Mouse (Mus musculus) activated CD4-positive, CD25-positive, alpha-beta regulatory T cell, adult 4 months (primary cell): ENCODE results near the gene Ssh1. TPM values are rescaled to one million over a fixed set of nuclear protein-coding genes. Genes with fewer than 3 reads are reported as not detected.

ENCODE experiments used
- ATAC-seq: one replicate; pipeline ENCODE4 v1.8.0; 2017
- polyA plus RNA-seq, 2 experiments: library from polyadenylated mRNA; unstranded; fragments of 100-300 nt; shearing (Covaris generic); gene quantifications; one replicate each; pipeline ENCODE4 v1.2.1; 2017

The Ssh1 gene
- polyA plus RNA-seq, 2 experiments from 2014 or later = 15.8 to 17.9 TPM

DNA sequence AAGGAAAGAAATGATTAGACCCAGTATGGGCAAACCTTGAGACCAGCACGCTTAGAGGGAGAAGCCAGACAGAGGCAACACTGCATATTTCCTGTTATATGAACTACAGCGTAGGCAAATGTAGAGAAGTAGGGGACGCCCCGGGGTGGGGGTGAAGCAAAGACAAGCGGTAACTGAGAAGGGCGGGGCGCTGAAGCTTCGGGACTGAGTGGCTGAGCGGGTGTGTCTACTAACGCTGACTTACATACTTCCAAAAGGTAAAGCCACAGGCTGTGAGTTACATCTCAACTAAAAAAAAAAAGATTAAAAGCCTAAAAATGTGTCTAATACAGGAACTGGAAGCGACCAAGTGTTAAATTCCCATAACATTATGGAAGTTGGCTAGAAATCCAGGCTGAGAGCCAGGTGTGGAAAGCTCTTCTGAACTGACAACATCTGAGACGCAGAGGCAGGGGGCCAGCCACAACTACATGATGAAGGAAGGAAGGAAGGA lies 1.3 kb downstream of the Ssh1 start:
- ATAC-seq = peak; percentile 96

DNA sequence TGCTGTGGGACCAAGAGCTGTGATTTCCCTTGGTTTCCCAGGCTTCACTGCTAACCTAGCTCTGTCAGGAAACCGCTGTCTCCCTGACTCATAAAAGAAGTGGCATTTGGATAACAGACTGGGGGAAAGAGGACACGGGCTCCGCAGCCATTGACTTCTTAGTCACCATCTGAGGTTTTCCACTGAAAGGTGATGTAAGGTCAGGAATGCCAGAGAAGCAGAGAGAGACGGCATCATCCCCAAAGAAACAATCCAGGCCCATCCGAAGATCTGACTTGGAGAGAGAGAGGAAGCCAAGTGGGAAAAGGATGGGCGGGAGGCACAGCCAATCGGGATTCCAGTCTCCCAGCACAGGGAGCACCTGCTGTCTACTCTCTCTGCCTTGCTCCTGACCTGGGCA lies 2.6 kb downstream of the Ssh1 start:
- ATAC-seq = no peak

DNA sequence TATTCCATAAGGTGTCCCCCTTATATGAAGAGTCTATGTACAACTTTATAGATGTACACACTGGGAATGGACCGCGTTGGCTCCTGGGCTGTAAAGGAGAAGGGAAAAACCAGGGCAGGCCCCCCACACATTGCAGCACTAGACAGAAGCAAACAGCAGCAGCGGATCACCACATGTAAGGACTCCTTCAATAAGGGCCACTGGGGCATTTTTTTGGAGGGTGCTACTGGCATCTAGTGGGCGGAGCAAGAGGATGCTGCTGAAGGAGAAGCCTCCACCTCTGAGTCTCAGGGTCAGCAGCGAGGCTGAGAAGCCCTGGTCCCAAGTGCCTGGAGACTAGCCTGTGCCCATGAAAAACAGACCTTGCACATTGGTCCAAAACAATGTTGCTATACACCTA lies 3.1 kb downstream of the Ssh1 start:
- no peak for ATAC-seq

DNA sequence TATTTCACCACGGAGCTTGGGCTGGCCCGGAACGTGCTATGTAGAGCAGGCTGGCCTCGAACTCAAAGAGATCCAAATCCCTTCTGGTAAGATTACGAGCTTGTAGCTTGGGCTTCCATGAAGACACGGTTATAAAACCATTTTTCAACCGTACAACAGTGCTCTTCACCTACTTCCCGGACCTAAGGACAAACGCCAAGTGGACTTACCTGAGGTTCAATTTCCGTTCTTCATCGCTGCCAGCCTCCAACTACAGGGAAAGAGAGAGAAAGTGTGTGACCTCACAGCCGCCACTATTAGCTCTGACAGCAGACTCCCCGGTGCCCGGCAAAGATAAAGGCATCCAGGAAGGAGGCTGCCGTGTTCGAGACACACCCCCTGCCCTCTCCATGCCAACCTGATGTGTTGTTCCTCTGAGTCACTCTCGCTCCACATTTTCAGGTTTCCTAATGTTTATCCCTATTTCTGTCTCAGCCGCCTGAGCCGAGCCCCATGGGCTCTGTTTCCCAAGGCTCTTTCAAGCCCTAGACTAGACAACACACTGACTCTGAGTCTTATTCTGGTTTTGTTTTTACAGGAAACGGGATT lies 4.2 kb downstream of the Ssh1 start:
- no peak for ATAC-seq

DNA sequence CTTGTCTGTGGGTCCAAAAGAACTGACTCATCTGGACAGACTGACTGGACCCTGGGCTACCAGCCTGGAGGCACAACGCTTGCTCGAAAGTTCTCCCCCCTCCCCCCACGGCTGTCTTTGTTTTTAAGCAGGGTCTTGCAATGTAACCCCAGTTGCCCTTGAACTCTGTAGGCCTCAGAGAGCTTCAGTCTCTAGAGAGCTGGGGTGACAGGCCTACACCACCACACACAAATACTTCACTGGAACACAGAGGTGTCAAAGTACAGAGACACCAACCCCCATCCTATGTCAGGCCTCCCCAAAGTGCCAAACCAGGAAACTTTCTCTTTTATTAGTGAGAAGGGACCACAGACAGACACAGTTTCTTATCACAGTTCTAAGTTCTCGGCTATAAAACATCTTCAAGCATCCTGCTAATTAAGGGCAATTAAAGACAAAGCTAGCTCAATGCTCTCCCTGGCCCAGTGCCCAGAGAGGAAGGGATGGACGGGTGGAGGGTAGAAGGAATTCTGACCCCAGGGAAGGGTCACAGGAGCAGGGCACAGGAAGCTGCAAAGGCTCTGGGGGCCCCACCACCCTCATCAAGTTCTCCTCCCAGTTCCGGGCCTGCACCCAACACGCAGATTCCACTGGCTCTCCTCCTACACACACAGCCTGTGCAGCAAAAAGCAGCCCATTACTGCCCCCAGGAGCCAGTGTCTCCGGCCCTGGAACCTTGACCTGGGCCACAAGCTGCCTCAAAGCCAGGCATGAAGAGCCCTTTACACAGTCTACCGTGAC lies 7.3 kb downstream of the Ssh1 start:
- ATAC-seq = peak; percentile 49

DNA sequence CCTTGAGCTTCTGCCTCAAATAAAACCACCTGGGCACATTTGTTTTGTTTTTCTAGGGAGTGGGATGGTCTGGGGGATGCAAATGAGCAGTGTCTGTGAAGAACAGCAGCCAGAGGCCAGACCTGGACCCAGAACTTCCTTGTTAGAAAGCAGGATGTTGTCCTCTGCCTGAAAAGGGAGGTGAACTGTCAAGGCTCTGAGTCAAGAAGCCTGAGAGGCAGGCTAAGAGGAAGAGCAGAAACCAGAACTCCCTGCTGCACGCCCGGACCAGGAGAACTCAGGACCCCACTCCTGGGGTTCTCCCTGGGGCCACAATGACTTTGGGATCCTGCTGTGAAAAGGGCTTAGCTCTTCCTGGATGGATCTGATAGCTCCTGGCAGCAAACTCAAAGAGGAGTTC lies 8.0 kb downstream of the Ssh1 start:
- peak; percentile 46 for ATAC-seq

DNA sequence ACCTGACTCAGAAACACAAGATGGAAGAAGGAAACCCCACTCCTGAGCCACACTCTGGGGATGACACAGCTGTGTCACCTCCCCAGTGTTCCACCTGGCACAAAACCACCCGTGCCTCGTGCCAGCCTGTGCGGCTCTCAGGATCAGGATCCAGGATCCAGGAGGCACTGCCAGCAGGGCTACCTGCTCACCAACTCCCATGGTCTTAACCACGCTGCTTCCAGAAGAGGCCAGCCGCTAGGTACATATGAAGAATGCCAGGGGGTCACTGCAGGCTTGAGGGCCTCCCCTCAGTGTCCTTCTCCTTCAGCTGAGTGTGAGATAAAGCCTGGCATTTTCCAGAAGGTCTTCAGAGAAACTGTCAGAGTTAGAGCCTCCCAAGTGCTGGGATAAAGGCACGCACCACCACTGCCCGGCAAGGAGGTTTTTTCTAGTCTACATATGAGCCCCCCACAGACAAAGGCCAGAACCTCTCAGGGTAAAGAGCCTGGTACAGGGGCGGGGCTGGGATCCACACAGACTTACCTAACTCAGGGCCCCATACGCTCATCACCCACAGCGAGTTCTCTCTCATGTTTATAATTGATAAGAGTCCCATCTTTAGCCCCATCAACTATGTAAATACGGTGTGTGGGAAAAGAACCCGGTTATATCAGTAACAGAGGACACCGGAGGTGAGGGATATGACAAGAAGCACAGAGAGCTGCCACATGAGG lies 9.5 kb downstream of the Ssh1 start:
- ATAC-seq = no peak

DNA sequence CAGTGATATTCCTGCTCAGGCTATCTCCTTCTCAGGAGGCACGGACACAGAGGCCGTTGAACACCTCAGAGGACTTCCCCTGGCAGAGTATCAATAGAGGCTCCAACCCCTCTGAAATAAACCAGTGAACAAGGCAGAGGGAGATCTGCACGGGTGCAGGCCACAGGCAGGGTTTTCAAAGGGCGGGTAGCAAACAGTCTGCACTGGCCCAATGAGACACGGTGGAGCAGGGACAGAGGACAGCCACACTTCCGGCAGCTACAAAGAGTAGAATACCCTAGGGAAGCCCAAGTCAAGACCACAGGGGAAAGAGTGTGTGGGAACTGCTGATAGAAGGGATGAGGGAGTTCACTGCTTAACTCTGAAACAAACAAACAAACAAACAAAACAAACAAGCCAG lies 10.2 kb downstream of the Ssh1 start:
- ATAC-seq = no peak

DNA sequence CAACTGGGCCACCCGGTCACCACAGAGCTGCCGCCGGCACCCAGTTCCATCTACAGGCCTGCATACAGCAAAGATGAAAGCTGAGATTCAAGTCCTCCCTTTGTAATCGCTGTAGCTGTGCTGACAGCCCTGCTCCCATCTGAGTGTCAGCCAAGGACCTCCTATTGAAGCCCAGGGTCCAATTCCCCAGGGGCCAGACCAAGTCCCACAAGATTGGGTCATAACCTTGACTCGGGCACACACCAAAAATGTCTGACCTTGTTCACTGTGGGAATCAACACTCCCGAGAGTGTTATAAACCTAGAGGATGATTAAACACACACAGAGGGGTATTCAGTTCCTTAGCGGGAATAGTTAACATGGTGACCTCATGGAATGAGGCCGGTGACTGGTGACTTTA lies 11.9 kb downstream of the Ssh1 start:
- ATAC-seq = no peak

DNA sequence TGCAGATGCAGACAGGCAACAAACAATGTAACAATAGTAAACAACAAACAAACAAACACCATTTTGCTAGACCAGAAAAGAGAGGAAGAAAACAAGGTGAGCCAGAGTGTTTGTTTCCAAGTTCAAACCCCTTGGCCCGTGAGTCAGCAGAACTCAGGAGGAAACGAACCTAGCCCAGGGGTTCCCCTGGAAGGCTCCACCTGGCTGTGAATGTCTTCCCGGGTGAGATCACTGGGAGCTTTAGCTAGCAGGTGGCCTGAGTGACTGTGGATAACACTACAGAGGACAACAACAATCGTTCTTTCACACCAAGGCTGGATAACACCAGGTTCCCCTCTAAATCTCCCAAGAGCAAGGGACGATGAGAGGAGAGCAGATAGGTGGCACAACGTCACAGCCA lies 12.5 kb downstream of the Ssh1 start:
- ATAC-seq = no peak

DNA sequence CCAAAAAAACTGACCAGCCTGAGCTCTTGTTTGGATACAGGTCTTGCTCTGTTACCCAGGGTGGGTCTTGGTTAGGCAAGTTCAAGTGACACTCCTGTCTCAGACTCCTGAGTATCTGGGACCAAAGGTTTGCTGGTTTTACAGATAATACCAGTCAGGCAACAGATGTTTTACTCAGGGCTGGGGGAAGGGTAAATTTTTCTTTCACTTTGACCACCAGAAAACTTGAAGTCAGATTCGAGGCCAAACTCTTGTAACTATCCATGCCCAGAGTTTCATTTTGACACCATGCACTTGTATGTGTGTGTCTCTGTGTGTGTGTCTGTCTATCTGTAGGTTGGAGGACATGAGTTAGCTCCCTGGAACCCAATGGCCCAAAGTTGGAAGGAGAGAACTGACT lies 13.2 kb downstream of the Ssh1 start:
- ATAC-seq = no peak

DNA sequence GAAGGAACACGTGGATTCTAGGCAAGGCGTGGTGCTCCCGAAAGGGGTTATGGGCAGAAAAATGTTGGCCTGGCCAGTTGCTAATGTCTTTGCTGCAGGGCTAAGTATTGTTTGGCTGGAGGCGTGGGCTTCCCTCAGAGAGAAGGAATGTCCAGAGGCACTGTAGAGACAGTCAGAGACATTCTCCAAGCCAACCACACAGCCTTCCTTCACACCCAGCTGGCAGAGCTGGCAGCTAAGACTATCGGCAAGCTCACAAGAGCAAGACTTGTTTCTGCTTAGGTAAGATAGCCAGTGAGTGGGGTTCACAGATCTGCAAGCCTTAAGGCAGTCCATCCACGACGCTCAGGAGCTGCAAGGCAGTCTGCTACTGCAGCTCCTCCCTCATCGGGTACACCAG lies 16.4 kb downstream of the Ssh1 start:
- ATAC-seq = no peak

DNA sequence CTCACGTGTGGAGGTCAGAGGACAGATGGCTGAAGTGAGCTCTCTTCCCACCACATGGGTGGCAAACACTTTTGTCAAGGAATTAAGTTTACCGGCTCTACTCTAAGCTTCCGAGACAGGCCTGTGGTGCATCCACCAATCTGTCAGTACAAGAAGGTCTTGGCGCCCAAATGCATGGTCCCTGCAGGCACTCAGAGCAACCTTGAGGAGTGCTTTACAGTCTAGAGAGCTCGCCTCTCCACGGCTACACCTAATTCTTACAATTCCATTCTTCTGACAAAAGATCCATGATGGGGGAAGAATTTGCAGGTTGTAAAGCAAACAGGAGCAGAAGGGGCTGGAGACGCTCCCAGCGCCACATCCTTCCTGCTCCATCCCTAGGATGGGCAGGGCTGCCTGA lies 17.1 kb downstream of the Ssh1 start:
- no peak for ATAC-seq

DNA sequence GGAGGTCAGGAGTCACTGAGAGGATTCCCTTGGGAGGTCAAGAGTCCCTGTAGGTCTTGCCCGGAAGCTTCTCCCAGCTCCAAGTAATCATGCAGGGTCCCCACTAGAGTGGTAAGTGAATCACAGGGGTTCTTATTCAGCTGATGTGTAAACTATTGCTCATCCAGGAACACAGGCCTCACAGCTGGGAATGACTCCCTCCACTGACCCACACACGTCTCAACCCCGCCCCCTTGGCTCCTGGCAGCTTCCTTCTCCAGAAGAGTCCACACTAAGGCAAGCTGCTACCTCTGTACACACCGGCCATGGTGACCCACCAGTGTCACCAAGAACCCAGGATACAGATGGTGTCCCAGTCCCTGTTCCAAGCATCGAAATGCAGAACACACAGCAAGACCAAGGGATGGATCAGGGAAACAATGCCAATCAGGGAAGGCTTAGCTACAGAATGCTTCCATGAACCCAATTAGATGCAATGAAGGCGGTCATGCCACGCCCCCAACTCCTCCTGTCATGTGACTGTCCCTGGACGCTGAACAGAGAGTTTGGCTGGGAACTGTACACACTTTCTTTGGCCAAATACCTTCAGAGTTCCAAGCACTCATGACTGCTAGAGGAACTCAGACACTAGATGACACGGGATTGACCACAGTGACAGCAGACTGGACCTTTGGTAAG lies 18.0 kb downstream of the Ssh1 start:
- no peak for ATAC-seq

DNA sequence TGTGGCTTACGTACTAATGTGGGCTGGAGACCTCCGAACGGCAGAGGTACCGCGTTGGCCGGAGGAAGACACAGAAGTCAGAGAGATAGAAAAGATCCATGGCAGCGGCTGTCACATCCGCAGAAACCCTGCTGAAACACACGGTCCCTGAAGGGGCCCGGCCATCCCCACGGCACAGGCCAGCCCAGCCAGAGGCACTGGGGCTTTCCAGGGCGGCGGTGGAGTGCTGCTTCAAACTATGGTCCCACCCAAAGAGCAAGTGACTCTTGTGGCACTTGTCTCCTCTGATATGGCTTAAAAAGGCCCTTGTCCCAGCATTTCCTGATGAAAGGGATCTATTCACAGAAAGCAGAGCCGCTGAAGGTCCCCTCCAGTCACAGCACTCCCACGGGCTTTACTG lies 19.1 kb downstream of the Ssh1 start:
- no peak for ATAC-seq

DNA sequence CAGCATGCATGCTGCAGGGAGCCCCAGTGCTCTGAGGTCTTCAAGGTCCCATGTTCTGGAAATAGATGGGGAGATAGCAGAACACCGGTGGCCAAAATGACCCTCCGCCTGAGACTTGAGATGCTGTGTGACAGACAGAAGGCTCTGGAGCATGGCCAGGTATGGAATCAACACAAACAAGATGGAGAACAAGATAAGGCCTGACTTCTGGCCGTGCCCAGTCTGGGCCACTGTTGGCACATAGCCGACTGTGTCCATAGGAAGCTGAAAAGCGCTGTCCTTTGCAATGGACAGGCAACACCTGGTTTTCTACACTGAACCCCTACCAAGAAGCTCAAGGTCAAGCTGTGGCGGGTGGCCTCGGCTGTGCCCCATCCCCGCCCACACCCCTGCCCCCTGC lies 19.9 kb downstream of the Ssh1 start:
- ATAC-seq = no peak

DNA sequence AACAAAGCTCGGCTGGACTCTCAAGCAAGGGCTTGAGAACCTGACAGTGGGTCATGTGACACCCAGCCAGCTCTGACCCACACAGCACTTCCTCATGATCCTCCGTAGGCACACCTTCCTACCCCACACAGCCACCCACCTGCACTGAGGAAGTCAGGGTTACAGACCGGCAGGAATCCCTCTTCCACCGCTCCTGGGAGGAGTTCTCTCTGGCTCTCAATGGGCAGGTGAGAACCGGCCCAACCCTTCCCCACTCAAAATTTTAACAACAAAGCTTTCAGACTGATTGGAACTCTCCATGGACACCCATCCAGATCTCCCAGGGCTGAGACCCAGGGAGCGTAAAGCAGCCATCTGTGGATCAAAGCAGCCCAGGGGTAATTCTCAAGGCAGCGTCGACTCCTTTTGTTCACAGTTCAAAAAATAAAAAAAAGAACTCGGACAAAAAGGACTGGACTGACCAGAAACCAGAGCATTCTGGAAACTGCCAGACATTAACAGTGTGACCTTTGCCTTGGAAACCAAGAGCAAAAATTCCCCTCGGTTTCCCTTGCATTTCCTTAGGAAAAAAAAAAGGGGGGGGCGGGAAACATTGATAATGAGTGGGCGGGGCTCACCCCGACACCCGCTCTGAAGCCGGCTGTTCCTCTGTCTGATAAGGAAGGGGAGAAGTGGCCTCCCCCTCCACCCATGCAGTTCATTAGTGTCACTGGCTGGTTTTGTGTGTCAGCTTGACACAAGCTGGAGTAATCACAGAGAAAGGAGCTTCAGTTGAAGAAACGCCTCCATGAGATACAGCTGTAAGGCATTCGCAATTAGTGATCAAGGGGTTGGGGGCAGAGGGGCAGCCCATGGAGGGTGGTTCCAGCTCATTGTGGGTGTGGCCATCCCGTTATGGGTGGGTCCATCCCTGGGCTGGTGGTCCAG lies 20.8 kb downstream of the Ssh1 start:
- ATAC-seq = no peak

DNA sequence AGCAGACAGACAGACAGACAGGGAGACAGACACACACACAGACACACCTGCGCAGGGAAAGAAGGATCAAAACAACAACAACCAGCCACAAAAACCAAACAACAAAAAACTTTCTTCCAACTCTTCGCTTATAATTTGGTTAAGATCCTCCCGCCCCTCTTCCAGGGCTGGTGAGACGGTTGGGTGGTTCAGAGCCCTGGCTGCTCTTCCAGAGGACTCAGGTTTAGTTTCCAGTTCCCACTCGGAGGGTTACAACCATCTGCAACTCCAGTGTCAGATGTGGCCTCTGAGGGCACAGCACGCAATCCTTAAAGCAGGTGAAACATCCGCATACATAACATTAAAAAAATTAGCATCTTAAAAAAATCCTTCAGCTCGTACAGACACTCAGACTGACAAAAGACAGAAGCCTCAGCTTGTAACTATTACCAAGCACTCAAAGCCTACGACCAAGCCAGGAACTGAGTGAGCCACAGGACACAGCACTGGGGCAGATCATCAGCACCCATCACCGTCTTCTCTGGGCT lies 22.2 kb downstream of the Ssh1 start:
- ATAC-seq = no peak

DNA sequence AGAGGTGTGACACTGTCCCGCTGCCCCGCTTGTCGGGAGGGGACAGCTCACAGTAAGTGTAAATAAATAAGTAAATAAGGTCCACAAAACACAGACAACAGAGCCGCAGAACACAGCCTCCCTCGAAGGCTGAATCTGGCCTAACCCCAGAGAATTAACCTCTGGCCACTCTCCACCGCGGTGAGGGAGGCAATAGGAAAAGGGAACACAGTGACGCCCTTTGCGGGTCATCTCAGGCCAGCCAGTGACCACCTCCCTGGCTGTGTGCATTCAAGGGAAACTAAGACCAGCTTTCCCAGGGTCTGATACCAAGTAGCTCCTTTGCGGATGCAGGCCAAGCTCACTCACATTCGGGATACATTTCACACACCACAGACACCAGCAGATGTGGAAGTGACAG lies 25.3 kb downstream of the Ssh1 start:
- no peak for ATAC-seq

DNA sequence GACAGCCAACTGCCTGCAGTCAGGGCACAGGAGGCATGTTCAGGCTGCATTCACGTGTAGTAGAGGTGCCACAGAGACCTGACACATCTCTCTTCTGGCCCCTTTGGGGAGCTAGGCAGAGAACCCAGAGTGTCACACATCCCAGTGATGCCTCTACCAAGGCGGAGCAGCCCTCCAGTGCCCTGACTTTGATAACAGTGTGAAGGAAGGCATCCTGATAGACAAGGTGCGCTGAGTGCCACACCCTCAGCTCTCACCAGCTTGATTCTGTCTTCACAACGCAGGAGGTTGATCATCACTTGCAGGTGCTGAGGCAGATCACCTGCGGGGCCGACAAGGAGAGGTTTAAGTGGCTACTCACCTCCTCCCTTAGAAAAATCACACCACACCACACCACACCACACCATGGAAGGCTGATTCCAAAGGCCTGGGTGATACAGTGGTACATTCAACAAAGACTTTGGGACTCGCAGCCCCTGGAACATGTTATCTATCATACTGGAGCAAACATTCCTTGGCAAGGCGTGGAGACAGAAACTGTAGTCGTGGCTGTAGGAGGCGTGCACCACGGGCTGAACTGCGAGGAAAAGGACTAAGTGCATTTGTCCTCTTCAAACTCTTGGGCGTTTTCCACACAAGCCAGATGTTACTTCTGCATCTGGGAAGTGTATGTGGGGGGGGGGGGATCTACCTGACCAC lies 27.1 kb downstream of the Ssh1 start:
- no peak for ATAC-seq

DNA sequence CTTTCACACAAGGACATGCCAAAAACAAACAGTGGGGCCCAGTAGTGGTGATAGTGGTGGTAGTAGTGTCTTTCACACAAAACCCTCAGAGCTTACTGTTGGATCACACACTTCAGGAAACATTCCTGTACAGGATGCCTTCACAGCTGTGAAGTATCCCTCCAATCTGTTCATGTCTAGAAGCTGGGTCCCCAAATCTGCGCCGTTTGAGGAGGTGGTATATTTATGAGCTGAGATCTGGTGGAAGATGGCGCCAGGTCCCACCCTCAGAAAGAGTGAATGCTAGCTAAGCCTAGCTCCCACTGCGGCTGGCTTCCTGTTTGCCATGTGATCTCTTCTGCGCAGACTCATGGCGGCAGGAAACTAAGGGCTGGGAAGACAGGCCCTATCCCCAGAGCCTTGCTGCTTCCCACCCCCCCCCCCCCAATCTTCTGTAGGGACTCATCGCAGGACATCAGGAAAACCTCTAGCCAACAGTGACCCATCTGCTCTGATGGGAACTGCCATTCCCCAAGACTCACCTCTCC lies 28.0 kb downstream of the Ssh1 start:
- no peak for ATAC-seq
